Mouse (Mus musculus) liver (tissue): ENCODE data around the gene Csnk2b.

Experiments used
- DNase-seq: peaks from one replicate; pipeline ENCODE4 v3.0.0-alpha.2; 2020; ENCODE audit warnings: mixed read lengths

Gene Csnk2b

DNA sequence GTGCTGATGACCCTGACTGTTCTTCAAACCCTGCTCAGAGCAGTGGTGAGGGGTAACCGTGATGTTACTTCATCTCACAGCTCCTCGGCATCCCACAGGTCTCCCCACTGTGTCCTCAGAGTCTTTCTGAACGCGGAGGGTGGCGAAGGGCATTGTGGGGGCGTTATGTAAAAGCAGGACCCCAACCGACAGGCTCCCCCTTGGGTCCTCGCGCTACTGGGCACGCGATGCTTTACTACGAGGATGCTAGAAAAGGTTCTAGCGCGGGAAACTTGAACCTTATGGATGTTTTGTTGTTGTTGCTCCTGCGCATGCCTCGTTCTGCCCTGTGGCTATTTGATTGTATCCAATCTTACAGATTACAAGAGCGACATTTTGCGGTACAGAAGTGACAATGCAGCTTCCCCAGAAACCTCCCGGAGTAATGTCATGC is at the start of gene Csnk2b:
Gene Csnk2b, minus strand, starts transcription at position 183 of the 433 bp plus-strand sequence.
- DNase-seq, result peak; percentile 44

DNA sequence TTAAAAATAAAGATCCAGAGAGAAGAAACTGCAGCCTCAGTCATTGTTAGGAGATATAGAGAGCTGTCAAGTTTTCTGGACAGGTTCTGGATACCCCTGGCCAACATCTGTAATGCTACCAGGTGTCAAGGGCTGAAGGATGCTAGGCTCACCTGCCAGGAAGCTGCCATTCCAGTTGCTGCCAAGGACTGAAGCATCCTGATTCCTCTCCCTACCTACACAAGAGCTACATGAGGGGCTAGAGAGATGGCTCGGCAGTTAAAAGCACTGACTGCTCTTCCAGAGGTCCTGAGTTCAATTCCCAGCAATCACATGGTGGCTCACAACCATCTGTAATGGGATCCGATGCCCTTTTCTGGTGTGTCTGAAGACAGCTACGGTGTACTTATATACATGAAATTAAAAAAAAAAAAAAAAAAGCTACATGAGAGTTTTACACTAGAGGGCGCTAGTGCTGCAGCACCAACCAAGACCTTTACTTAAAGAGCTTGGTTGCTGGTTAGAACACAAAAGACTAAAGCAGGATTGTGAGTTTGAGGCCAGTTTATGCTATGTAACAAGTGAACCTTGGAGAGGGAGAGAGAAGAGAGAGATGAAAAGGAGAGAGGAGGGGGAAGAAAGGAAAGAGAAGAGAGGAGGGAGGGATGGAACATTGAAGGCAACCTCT is 46.8 kb upstream of the Csnk2b start:
- DNase-seq, result no peak

DNA sequence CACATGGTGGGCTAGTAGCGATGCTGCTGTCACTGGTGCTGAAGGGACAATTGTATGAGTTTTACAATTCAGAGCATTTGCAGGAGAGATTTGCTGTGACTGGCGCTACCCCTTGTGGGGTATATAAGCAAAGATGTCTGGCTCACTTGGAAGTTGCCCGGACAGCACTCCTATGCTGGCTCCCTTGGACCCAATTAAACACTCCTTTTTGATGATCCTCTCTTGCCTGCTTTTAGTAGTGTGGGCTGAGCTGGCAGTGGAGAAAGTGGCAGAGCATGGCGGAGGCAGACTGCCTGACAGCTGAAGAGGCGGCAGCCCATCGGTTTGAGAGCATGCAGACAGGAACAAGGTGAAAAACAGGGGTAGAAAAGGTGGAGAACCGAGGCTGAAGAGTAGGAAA is 45.9 kb upstream of the Csnk2b start:
- no peak for DNase-seq

DNA sequence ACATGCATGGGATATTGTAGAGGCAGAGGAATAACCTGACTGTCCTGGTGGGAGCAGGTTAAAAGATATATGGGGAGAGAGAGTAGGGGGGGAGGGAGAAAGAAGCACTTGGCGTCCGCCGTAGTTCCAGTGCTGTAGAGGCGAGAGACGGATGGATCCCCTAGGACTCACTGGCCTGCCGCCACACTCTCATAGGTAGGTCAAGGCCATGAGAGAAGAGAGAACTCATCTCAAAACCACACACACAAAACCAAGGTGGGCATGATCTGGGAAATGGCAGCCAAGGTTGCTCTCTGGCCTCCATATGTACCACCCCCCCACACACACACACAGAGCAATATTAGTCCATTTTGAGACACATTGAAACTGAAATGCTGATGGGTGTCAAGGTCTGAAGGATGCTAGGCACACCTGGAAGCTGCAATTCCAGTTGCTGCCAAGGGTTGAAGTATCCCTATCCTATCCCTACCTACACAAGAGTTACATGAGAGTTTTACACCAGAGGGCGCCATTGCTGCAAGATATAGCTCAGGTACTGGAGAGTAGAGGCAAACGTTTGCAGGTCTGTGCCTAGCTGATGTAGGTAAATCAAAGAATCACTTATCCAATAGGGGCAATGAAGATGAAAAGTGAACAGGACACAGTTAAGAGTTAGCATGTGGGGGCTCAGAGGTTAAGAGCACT is 44.6 kb upstream of the Csnk2b start:
- peak; percentile 65 for DNase-seq

DNA sequence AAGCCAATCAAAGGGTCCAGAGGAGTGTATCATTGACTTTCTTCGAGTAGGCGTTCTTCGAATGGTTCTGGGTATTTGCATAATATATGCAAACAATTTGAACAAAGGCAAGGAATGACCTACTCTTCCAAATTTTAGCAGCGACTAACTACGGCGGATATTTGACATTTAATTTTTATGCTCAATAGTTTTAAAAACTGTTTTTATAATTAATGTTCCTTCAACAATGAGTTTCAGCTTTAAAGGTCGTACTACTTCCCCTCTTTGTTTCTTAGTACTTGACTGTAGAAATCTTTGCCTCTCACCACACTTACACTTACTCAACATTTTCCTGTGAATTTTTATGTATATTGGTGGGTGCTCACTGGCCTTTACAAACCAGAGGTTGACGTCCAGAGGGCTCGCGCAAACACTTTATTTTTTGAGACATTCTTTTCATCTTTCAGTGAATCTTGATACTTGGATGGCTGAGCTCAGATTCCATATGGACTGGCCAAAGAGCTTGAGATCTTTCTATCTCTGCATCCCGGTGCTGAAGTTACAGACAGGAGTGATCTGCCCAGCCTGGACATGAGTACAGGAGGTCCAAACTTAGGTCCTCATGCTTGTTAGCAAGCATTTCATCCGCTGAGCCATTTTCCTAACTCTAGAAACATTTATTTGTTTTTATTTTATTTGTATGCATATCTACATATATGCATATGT is 43.8 kb upstream of the Csnk2b start:
- no peak for DNase-seq

DNA sequence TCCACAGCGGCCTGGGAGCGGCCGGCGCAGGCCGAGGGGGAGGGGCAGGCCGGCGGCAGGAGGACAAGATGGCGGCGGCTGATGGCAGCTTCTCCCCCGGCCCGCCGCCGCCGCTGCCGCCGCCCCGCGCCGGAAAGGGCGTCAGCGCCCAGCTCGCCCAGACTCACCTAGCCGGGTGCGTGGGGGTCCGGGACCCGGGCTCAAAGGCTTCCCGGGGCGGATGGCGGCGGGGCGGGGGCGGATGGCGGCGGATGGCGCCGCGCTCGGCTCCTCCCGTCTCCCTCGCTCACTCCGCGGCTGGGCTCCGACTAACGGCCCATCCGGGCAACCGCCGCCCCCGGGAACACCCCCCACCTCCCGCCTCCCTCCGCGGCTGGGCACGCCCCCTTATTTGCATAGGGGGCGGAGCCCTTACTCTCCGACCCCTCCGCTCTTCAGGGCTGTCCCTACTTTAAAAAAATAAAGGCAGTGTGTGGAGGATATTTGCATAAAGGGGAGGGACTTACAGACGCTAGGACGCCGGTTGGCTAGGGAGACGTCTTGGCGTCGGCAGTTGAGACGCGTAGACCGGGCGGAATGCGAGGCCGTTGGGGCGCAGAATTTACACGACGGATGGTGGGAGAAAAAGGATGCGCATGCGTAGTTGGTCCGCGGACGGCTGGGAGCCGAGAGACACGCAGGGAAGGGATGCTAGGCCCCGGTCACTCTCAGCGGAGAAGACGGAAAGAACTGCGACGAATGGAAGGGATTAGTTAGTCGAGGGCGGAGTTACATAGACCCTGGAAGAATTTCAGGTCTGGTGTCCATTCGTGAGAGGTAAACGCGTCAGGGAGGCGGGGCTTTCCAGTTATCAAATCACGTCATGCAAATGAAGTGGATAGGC is 43.0 kb upstream of the Csnk2b start, which contains the start of gene Prrc2a:
Gene Prrc2a, minus strand, starts transcription at position 330 of the 883 bp plus-strand sequence.
- DNase-seq, result peak; percentile 97

DNA sequence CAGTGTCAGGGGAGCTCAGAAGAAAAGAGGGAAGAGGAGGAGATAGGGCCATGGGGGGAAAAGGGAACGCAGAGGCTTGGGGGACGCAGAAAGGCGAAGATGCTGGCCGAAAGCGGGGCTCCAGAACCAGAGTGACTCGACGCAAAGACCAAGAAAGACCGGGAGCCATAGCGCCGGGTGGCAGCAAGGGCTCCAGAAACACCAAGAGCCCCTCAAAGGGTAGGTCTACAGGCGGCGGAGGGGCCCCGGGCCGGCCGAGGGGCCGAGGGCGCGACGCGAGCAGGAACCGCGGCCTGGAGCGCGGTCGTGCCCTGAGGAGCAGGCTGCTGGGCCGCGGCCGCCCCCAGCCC is 42.3 kb upstream of the Csnk2b start:
- peak; percentile 30 for DNase-seq

DNA sequence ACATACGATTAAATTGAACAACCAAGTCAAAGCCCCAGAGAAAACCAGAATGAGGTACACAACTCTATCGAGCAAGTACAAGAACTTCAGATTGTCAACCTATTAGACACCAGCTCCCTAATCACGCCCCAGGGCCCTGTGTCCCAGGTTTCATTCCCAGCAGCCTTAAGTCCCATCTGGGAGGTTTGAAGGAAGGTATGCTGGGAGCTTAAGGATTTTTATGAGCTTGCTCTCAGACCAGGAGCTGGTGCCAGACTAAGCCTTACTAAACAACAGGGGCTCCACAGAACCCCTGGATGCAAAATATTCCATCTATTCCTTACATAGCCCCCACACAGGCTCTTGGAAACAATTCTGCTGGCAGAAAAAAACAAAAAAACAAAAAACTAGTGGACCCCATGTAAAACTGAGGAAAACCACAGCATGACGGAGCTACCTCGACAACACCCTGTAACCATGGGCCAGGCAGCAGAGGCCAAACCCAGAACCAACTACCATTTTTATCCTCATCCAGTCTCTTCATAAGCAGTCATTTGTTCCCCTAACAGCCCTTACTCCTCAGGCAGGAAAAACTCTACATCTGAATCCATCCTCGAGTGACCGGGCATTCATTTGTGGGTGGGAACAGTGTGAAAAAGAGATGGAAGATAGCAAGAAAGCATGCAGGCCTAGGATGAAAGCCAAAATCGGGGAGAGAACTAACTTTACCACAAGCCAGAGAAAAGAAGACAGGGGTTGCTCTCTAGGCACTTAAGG is 41.7 kb upstream of the Csnk2b start:
- DNase-seq, result no peak

DNA sequence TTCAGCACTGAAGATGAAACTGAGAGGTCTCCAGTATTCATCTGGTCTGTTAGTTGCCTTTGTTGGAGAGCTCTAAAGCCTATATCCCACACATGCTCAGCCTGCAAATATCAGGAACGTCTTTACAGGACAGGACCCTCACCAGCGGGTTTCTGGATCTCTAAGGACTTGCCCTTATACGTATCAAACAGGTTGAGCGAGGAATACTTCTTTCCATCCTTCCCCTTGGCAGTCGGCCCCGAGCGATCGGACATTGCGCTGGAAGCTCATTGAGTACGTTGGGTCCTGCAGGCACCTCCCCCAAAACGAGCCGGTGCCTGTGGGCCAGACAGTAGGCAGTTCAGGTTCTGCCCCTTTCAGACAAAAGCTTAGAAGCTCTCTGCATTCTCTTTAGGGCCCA is 40.9 kb upstream of the Csnk2b start:
- no peak for DNase-seq

DNA sequence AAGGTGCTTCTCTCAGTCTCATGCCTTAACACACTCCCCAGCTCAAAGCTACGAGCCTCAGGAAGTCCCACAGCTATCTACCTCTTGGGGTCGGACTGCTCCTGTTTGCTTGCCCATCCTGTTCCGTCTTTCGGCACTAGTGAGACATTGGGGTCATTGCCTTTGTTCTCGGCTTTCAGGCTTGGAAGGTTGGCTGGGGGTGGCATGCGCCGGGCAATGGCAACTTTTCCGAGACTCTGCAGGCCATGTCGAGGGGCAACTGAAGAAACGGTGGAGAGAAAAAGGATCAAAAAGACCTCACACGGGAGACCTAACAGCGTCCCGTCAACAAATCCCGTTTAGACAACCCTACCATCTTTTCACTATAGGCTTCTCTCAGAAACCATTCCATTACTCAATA is 40.3 kb upstream of the Csnk2b start:
- no peak for DNase-seq

DNA sequence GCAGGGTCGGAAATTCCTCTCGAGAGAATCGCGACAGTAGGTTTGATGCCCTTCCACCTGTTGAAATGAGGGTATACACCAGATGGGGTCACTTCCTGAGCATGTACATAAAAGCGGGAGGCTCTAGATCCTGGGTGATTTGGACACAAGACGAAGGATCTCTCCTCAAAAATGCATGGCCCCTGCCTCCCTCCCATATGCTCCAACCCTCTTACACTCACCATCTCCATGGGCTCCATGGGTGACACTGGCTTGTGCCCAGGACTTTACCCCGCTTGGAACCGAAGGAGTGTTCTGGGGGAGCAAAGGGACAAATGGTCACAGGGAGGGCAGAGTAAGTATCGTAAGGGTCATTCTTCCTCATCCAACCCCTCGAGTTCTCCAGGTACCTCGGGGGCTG is 39.6 kb upstream of the Csnk2b start:
- no peak for DNase-seq

DNA sequence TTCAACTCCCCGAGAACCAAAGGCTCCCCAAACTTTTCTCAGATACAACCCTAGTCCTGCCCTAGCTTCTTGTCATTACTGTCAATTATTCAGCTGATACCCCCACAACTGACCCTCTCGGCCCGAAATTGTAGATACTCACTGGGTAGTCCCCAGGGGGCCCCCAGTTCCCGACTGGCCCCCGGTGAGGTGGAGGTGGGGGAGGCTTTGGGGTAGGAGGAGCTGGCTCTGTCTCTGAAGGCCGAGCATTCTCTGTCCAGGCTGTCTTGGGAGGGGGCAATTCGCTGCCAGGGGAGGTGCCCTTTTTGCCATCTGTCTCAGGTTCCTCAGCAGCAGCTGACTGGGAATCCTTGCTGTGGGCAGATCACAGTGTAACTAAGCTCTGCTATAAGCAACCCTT is 37.8 kb upstream of the Csnk2b start:
- DNase-seq, result no peak

DNA sequence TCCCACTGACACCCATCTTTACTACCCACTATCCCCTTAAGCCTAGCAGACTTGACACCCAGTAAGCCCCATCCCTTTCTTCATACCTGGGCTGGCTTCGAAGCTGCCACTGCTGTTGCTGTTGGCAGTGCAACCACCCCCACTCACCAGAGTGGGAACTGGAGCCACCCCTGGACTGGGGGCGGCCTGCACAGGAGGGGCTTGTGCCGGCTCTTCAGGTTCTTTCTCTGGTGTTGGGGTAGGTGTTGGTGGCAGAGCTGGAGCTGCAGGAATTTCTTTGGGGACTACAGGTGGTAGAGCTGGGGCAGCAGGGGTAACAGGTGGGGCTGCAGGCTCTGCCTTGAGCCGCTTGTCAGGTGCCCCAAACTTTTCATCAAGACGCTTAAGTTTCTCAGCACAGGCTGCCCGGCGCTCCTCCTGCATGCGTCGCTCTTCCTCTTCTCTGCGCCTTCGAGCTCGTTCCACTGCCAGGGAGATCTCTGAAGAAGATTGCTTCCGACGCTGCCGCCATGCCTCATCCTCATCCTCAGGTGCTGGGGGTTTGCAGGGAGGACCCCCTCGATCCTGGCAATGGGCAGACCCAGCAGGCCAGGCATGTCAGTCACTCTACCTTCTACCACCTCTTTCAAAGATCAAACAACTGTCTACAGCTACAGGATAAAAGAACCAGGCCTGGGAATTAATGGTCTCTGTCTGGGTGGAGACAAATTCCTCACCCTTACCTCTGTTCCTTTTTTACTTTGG is 37.2 kb upstream of the Csnk2b start:
- no peak for DNase-seq

DNA sequence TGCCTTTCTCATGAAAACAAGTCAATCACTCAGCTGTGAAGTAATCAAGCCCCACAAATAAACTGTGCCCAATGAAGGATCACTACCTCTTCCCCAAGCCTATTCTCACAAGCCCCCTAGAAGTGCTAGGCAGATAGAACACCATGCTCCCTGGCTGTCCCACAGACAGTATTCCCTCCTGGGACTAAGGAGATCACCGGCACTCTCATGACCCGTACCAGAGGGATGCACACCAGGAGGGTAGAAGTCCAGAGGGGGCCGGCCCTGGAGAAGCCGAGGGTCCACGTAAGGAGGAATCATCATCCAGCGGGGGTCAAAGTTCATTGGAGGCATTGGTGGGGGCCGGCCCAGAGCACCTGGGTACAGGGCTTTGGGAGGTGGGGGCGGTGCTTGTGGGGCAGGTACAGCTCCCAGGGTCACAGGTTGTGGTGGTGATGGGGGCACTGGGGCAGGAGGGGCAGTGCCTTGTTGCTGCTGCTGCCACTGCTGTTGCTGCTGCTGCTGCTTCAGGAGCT is 35.9 kb upstream of the Csnk2b start:
- DNase-seq, result no peak

DNA sequence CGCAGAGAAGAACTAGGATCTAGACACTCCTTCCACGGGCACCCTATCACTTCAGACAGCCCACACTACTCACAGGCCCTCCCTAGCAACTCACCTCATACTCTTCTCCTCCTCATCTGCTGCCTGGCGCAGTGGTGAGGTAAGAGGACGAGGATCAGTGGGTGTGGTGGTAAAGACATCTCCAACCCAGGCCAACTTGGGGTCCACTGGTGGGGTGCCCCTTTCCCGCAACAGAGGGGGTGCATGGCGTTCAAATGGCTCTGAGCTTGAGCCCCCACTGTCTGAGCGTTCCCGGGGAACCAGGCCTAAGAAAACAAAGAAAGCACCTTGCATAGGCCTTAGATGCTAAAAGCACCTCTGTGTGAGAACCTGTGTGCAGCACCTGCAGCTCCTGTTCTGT is 35.4 kb upstream of the Csnk2b start:
- no peak for DNase-seq

DNA sequence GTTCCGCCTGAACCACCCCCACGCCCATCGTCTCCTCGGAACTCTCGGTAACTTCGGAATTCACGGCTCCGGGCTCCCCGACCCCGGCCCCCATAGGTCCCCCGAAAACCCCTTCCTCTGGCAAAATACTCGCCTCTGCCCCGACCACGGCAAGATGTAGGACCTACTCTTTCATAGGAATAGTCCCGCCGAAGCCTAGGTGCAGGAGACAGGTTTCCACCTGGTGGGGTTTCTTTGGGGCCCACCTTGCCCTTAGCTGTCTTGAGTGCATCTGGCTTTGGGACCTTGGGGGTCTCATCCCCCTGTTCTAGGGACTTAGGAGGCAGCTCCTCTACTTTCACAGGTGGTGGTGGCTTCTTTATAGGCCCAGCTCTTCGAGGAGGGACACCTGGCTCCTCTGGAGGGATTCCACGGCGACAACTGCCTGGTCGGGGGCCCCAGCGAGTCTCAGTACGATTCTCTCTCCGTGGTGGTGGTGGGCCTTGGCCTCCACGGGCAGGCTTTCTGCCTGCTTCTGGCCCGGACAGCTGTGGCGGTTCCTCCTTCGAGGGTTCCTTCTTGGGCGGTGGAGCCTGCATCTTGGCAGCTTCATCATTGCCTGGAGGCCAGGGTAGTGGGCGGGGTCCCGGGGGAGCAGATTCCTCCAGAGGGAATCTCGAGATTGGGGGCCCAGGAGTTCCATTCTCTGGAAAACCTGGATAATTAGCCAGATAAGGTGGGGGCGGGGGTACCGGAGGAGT is 34.8 kb upstream of the Csnk2b start:
- DNase-seq, result no peak

DNA sequence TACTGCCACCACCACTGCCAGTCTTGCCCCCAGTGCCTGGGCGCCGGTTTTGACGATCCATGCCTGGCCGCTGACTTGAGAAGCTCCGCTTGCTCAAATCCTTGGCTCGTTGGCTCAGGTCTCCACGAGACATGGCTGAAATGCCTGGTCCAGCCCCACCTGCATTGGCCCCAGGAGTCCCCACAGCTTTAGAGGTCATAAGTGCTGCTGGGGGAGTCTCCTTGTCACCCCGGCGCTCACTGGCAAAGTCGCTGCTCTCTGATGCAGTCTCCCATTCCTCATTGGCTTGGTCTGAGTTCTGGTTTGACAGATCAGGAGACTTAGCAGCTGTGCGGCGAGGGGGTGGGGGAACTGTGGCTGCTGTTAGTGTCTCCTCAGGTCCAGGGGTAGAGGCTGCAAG is 33.6 kb upstream of the Csnk2b start:
- DNase-seq, result no peak

DNA sequence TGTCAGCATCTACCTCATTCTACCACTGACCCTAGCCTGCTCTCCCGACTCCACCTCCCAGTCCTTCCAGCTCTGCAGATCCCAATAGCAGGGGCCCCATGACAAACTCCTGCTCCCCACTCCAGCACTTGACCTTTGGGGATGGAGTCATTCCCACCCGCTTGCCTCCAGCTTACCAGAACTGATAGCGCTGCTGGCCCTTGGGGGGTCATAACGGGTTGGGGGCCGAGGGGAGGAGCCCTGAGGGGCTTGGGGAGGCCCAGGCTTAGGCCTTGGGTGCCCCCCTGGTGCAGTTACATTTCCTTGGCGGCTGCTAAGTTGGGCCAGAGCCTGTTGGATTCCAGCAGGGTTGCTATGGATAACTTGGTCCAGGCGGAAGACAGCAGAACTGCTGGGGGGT is 32.8 kb upstream of the Csnk2b start:
- no peak for DNase-seq

DNA sequence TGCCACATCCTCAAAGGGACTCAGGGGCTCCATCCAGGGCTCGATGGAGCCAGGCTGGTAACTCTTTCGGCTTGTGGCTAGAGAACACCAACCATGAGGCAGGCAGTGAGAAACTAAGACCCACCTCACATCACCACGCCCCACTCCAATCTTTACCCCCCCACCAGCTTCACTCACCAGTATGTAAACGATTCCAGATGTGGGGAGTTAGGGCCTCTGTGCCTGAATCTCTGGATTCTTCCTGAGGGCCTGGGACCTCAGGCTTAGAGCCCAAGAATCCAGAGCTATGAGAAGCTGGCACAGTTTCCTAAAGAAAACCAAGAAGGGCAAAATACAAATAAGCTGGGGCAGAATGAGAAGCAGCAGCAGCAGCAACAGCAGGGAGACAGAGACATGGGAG is 32.1 kb upstream of the Csnk2b start:
- DNase-seq, result no peak

DNA sequence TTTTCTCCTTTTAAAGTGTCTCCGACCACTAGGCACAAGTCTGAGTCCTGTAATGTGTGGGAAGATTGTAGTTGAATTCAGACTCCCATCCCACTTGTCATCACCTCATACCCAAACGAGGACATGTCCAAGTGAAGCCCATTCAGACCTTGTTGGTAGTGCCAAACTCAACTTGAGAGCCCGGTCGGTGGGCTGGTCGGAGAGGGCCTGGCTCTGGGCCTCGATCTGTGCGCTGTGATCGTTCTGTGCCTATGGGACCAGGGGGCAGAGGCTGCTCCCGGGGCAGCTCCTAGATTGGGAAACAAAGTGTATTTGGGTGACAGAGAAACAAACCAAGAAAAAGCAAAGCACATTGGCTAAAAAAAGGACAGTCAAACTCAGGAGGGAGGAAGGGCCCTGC is 31.2 kb upstream of the Csnk2b start:
- no peak for DNase-seq

DNA sequence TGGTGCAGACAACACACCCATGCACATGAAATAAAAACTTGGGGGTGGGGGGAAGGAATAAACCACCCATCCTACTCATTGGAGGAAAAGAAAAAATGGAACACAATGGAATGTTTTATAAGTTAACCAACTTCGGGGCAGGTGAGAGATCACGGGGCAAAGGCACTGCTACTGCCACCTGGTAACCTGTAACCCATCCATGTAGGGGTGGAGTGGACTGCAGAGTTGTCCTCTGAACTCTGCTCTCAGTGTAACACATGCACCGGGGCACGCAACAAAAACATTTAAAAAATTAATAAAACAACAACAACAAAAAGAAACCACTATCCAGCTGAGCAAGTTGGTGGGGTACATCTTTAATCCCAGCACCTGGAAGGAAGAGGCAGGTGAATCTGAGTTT is 30.3 kb upstream of the Csnk2b start:
- no peak for DNase-seq
